Mouse (Mus musculus): ENCODE data around the gene E130218I03Rik.
A peak's percentile ranks its signal among the peaks of the same experiment; 100 is the strongest.
"Not testable (repeated sequence)": the region's sequence is repeated elsewhere in the genome, so short reads cannot be mapped to it uniquely, and the experiment has no call there.

E130218I03Rik gene

GRCm38 (mm10) chr4:134252131-134252910, 8.9 kb downstream of the E130218I03Rik start:
- peak in 1 of 2 experiments; percentile 54 for DNase-seq

- peak in 1 of 2 experiments; percentile 55 for DNase-seq
These were observed 9.7 kb downstream of the E130218I03Rik start for GRCm38 (mm10) chr4:134252911-134253721.

GRCm38 (mm10) chr4:134253722-134254324, 10.4 kb downstream of the E130218I03Rik start, which contains the start of gene Grrp1:
Gene Grrp1, minus strand, starts transcription at chr4:134254106.
- peak; percentile 49 to 64 for DNase-seq

- DNase-seq, result no peak
These were observed 11.4 kb downstream of the E130218I03Rik start for GRCm38 (mm10) chr4:134254835-134255234.

DNA sequence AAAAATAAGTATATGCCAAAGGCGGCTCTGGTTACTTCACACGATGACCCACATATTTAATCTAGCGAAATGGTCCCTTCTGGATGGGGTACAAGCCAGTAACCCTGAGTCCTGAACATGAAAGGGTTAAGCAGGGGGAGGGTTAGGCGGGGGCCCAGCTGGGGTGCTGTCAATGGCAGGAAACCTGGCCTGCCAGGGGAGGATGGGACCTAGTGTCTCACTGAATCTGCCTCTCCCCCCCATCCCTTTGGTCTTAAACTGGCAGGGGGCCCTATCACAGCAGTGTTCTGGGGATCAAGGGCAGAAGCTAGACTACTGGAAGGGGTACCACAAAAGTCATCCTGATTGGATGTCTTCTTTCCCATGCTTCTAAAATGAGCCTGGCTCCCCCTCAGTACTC, 12.4 kb downstream of the E130218I03Rik start:
- peak; percentile 28 to 56 for DNase-seq

- DNase-seq, result peak; percentile 35 to 54
These were observed 13.1 kb downstream of the E130218I03Rik start for GRCm38 (mm10) chr4:134256407-134257197.

DNA sequence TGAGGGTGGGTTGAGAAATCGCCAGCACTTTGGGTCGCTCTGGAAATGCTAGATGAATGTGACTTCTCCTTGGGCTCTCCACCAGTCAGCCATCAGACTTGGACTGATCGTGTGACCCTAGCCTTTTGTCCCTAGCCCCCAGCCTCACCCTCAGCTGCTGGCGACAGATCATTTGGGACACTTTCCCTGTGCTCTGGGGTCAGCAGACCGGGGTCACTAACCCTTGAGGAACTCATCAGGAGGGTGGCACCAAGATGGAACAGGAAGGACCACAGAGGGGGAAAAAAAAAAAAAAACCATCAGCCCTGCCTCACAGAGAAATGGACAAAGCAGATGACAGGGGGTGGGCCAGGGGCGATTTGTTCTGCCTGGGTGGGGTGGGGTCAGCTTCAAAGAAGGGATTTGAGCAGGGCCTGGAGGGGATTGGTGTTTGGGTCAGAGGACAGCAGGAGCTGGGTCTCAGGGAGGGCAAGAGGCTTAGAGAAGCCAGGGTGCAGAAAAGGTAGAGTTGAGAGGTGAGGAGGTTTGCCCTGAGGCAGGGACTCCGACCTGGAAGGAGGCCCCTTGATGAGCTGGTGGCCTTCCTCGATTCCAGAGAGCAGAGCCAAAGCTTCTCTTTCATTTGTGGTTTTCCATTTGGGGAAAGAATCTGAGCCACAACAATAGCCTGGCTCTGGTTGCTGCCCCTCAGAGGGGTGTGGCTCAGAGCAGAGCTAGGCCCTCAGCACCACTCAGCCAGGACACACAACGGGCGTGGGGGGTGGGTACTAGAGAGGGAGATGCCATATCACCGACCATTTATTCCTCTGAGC, 13.9 kb downstream of the E130218I03Rik start:
- DNase-seq, result no peak

- peak in 1 of 2 experiments; percentile 49 for DNase-seq
These were observed 14.9 kb downstream of the E130218I03Rik start for GRCm38 (mm10) chr4:134258354-134258753.

DNA sequence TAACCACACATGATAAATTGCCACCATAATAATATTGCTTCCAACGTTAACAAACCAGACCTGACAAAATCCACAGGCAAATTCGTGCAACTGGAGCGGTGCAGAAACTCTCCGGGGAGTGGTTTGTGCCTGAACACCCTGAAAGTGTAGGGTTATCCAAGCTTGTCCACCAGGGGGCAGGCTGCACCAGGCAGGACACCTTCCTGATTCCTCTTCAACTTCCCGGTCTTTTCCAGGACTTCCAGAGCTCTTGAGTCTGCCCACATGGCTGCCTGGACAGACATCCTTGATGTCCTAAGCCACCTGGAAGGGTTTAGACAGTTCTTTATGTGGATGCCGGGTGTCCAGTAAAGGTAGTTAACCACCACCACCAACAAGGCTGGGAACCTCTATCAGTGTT, 19.7 kb downstream of the E130218I03Rik start:
- DNase-seq, result peak; percentile 85 to 89

GRCm38 (mm10) chr4:134265860-134266585, 22.6 kb downstream of the E130218I03Rik start:
- DNase-seq, result peak; percentile 27 to 38

GRCm38 (mm10) chr4:134268102-134268655, 24.7 kb downstream of the E130218I03Rik start:
- no peak for DNase-seq

DNA sequence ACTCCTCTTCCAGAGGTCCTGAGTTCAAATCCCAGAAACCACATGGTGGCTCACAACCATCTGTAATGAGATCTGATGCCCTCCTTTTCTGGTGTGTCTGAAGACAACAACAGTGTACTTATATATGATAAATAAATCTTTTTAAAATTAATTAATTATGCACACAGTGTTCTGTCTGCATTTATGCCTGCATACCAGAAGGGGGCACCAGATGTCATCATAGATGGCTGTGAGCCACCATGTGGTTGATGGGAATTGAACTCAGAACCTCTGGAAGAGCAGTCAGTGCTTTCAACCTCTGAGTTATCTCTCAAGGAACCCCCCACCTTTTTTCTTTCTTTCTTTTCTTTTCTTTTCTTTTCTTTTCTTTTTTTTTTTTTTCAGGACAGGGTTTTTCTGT, 26.2 kb downstream of the E130218I03Rik start:
- DNase-seq, result not testable (repeated sequence)

DNA sequence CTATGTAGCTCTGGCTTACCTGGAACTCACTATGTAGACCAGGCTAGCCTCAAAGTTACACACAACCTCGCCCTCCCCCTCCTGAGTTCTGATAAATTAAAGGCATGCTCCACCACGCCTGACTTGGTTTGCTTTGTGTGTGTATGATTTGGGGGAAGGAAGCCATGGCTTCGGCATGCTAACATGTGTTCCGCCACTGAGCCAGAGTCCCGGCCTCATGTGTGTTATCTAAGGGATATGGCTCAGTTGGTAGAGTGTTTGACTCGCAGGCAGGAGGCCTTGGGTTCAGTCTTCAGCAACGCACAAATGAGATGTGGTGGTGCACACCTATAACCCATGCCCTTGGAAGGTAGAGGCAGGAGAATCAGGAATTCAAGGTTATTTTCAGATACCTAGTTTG, 28.5 kb downstream of the E130218I03Rik start:
- no peak for DNase-seq

DNA sequence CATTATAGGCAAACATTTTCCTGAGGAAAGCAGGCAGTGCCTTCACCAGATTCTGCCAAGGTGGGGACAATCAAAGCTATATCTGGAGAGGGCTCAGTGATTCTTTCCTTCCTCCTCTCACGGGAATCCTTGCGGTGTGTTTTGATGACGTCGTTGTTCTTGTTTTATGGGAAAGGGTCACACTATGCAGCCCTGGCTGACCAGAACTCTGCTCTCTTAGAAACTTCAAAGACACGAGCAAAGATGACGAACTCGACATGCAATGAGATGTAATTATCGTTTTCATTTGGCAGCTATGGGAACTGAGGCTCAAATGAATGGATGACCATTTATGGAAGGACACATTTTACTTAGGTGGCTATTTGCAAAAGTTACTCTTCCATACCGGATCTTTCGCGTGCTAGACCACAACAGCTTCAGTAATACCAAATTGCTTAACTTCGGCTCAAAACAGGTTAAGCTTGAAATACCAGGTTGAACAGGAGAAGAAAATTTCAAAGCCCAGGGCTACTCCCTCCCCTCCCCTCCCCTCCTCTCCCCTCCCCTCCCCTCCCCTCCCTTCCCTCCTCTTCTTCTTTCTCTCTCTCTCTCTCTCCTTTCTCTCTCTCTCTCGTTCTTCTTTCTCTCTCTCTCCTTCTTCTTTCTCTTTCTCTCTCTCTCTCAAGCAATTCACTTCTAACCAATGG, 29.4 kb downstream of the E130218I03Rik start:
- DNase-seq, result no peak

DNA sequence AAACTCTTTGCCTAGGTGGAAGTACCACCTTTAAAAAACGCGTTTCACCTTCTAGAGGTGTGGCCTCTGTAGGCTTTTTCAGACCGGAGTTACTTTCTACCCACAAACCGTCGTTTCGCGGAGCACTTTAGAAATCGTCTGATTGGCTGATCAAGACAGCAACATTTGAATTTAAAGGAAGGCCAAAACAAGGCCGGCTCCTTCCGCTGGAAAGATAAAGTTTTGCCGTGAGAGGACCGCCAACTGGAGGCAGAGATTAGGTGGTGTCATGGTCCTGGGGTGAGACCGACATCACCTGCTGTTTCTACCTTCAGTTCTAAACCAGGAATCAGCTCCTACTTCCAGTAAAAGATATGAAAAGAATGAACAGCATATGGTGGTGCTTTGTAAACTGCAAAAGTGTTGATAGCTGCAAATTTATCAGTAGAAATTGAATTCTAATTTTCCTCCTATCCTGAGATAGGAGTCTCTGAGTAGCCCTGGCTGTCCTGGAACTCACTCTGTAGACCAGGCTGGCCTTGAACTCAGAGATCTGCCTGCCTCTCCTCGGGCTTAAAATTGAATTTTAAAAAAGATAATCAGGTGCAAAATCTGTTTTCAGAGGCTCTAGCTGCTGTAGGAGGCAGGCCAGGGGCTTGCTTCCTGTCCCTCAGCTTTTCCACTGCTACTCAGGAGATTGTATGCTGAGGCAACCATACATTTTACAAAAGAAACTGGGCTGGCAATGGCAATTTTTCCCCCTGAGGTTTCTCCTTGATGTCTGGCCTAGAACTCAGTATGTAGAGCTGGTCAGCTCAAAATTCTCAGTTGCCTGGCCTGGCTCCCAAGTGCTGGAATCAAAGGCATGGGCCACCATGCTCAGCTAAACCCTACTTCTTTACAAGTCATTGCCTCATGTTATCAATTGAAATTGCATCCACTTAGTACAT, 30.2 kb downstream of the E130218I03Rik start:
- peak in 1 of 2 experiments; percentile 51 for DNase-seq

DNA sequence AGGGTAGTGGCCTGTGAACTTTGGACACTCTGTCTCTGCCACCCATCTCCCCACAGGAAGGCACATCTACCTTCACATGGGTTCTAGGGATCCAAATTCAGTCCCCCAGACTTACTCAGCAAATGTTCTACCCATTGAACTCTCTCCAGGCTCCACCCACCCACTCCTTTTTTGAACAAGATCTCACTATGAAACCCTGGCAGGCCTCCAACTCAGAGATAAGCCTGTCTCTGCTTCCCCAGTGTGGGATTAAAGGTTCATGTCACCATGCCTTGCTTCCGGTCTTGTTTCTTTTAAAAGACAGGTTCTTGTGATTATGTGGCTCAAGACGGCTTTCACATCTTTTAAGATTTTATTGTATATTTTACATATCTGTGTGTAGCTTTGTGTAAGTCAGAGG, 41.5 kb downstream of the E130218I03Rik start:
- no peak for DNase-seq

GRCm38 (mm10) chr4:134286226-134287167, 43.0 kb downstream of the E130218I03Rik start:
- DNase-seq, result peak; percentile 20 to 55
